Mouse (Mus musculus) G1E-ER4 (cell line): ENCODE measurements around the gene Thap3. TPM values are rescaled to one million over a fixed set of nuclear protein-coding genes. Genes with fewer than 3 reads are reported as not detected.

Source experiments
- GATA1 ChIP-seq: IDR thresholded peaks from one replicate; pipeline ENCODE4 v1.8.0; 2012; ENCODE audit warnings: low read length, inconsistent platforms
- polyA plus RNA-seq: library from polyadenylated mRNA; stranded (reverse); fragments of >175 nt; gene quantifications from 2 replicates; pipeline ENCODE4 v1.2.3, GENCODE M21; 2012

The Thap3 gene
- 8.9 TPM in 2 replicates for polyA plus RNA-seq

DNA sequence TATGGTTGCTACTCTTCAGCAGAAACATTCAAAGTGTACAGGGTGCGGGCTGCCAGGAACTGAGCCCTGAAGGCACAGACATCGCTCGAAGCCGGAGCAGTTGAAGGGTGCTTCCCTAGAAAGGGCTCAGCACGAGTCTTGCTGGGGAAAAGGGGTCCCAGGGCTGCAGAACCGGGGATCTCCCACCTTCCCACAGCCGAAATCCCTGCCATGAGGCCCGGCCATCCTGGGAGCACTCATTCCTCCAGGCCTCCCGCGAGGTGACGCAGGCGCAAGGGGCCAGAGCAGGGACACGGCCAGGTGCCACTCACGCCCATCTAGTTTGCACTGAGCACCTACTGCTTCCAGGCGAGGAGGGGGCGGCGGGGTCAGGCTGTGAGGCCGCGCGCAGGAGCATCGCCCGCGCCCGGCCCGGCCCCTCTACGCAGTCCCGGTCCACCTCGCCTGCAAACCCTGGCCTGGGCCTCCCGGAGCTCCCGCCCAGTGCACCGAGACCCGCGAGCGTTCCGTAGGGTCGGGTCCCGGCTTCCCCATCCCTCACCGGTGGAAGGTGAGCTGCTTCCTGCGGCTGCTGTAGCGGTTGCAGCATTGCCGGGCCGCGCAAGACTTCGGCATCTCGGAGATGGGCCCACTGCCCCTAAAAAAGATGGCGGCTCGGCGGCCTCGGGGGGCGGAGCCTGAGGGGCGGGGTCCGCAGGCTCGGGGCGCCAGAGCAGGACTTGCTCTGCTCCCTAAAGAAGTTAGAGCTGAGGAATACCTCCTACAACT, at the start of gene Thap3:
Gene Thap3, minus strand, starts transcription at position 656 of the 768 bp plus-strand sequence.
- TF ChIP-seq GATA1, result no peak

GRCm38 (mm10) chr4:152038225-152038984, 49.6 kb upstream of the Thap3 start, which contains the start of gene Tas1r1:
Gene Tas1r1, minus strand, starts transcription at chr4:152038568.
- no peak for TF ChIP-seq GATA1

DNA sequence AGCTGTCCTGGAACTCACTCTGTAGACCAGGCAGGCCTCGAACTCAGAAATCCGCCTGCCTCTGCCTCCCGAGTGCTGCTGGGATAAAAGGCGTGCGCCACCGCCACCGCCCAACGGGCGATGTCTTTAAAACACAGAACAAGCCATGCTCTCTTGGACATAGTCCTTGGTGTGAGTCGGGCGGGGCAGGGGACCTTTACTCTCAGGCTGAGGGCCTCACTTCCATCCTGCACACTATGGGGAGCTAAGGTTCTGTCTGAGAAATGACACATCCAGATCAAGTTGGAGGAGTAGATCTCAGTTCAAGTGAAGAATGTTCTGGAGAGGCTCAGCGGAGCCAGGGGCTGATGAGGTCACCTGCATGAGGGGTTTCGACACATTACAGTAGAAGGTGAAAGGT, 44.1 kb upstream of the Thap3 start:
- TF ChIP-seq GATA1, result no peak

DNA sequence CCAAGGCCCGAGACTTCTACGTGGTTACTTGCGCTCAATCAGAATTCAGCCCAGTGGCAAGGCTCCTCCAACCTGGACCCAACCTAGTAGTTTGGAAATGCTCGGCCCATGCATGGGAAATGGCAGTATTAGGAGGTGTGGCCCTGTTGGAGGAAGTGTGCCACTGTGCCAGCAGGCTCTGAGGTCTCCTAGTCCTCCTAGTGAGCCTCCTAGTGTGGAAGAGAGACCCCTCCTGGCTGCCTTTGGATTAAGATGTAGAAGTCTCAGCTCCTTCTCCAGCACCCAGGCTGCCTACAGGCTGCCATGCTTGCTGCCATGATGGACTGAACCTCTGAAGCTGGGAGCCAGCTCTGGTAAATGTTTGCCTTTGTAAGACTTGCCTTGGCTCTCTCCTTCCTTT, 41.2 kb upstream of the Thap3 start:
- TF ChIP-seq GATA1, result no peak

DNA sequence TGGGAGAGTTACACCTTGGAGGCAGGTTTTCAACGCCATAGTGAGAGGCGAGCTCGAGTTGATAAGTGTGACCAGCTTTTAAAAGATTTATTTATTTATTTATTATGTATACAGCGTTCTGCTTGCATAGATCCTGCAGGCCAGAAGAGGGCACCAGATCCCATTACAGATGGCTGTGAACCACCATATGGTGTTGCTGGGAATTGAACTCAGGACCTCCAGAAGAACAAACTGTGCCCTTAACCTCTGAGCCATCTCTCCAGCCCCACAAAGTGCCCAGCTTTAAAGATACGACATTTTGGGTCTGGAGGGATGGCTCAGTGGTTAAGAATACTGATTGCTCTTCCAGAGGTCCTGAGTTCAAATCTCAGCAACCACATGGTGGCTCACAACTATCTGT, 40.3 kb upstream of the Thap3 start:
- no peak for TF ChIP-seq GATA1

DNA sequence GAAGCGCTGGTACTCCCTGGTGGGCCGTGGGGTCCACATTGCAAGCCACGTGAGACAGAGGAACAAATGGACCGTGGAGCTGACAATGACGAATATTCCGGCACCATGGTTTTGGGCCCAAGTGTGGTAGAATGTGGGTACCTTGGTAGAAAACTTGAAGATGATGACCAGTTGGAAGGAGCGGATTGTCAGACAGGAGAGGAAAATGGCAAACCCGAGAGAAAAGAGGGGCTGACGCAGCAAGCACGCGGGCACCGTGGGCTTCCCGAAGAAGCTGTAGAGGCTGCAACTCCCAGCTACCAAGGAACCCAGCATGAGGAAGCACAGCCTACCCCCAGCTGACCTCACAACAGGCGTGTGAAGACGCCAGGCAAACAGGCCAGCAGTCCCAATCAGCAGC, 39.7 kb upstream of the Thap3 start:
- no peak for TF ChIP-seq GATA1

DNA sequence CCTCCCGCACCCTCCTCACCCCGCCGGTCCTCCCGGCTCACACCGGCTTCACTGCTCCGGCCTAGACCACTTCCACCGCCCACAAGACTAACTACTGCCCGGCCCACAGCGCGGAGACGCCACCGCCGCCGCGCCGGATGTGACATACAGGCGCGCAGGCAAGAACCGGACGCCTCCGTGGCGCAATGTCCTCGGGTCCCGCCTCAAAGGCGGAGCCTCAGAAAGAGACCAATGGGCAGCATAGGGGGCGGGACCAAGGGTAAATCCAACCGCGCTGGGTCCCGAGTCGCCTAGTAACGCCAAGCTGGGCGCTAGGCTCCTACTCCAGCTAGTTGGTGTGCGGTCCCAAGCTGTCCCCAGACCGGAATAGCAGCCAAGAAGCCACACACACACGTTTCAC, 38.7 kb upstream of the Thap3 start, which contains the start of gene Zbtb48:
Gene Zbtb48, minus strand, starts transcription at position 148 of the 400 bp plus-strand sequence.
- TF ChIP-seq GATA1, result no peak

- TF ChIP-seq GATA1, result no peak
Measured at GRCm38 (mm10) chr4:152026751-152027508, 38.1 kb upstream of the Thap3 start.

DNA sequence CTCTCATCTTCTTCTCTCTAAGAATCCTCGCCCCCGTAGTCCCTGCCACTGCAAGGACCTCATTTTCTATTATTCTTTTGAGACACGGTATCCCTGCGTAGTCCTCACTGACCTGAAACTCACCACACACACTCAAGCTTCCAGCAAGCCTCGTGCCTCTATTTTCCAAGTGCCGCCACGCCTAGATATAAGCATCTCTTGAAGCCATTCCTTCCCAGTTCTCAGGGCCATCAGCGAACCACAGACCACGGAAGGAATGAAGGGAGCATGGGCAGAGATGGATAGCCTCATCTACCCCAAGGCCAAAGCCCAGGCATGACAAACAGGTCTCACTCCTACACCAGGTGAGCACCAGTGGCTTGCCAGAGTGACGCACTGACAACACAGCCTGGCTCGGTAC, 35.7 kb upstream of the Thap3 start:
- TF ChIP-seq GATA1, result no peak

DNA sequence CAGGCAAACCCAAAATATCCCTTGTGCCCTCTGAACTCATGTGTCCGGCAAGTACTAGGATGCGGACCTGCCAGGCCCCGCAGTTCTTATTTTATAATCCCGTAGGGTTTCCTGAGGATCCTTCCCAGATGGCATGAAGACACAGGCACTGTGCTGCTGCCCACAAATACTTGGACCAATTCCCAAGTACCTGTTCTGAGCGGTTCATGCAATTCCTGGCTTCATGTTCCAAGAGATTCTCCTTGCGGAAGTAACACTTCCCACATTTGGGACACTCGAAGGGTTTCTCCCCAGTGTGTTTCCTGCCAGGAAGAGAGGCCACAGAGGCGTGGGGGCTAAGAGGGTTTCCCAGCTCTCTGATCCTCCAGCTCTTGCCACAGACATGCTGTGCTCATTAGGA, 33.7 kb upstream of the Thap3 start:
- TF ChIP-seq GATA1, result no peak

DNA sequence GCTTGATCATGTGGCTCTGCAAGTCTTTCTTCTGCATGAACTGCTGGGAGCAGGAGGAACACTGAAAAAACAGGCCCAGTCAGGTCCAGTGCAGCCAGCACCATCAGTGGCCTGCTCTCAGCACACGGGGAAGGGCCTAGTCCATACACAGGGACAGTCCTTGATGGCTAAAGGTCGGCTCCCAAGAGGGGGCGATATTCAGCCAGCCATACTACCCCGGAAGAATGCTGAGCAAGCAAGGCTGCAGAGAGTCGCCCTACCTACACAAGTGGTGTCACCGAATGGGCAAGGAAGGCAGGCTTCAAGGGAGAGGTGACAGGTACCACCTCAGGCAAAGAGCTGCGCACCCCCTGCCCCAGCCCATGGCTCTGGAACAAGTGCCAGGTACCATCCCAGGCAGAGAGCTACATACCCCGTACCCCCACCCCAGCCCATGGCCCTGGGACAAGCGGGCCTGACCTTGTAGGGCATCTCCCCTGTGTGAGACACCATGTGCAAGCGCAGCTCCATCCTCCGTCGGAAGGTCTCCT, 32.8 kb upstream of the Thap3 start:
- no peak for TF ChIP-seq GATA1

DNA sequence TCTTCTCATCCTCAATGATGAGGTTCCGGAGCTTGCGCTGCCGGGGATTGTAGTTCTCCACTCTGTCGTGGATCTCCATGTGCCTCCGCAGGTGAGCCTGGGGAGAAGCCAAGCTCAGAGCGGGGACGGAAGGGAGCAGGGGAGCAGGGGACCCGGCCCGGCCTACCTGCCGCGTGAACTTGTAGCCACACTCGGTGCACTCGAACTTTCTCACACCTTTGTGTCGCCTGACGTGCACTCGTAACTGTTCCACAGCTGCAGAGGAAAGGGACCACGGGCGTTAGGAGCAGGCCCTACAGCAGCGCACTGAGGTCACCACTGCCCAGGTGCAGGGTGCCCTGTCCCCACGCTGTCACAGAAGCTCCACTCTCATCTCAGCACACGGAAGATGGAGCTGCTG, 31.2 kb upstream of the Thap3 start:
- no peak for TF ChIP-seq GATA1

GRCm38 (mm10) chr4:152019073-152019472, 30.3 kb upstream of the Thap3 start:
- TF ChIP-seq GATA1, result no peak

- TF ChIP-seq GATA1, result no peak
Measured at GRCm38 (mm10) chr4:152013036-152013813, 24.4 kb upstream of the Thap3 start.

GRCm38 (mm10) chr4:152012109-152012508, 23.3 kb upstream of the Thap3 start:
- no peak for TF ChIP-seq GATA1

- no peak for TF ChIP-seq GATA1
Measured at GRCm38 (mm10) chr4:152011171-152011760, 22.5 kb upstream of the Thap3 start.
